Mouse (Mus musculus): ENCODE measurements around the gene Fah. TPM values are rescaled to one million over a fixed set of nuclear protein-coding genes. Genes with fewer than 3 reads are reported as not detected.

Gene Fah
- 1.0 TPM for polyA plus RNA-seq (2014; fragmentation: Illumina TruSeq; extraction: RNeasy Lipid Tissue Mini Kit (QIAGEN cat#74804); ENCODE audit: low read depth, low replicate concordance)

GRCm38 (mm10) chr7:84606293-84606749, at the start of gene Fah:
Fah (minus strand) TSS chr7:84606722.

Other genes starting within 250 kb of the Fah start
- 0.25 TPM for gene Arnt2, start 196.5 kb downstream of the Fah start, polyA plus RNA-seq (2014; fragmentation: Illumina TruSeq; extraction: RNeasy Lipid Tissue Mini Kit (QIAGEN cat#74804); ENCODE audit: low read depth, low replicate concordance)
- gene Gm2115, start 77.8 kb downstream of the Fah start, polyA plus RNA-seq (2014; fragmentation: Illumina TruSeq; extraction: RNeasy Lipid Tissue Mini Kit (QIAGEN cat#74804); ENCODE audit: low read depth, low replicate concordance): 2.3 TPM
- 705 TPM for gene Zfand6, start 83.2 kb upstream of the Fah start, polyA plus RNA-seq (2014; fragmentation: Illumina TruSeq; extraction: RNeasy Lipid Tissue Mini Kit (QIAGEN cat#74804); ENCODE audit: low read depth, low replicate concordance)
- gene Olfr291, start 246.8 kb upstream of the Fah start, polyA plus RNA-seq (2014; fragmentation: Illumina TruSeq; extraction: RNeasy Lipid Tissue Mini Kit (QIAGEN cat#74804); ENCODE audit: low read depth, low replicate concordance): not detected